Mouse (Mus musculus): ENCODE data around the gene Atp5j.

- TF ChIP-seq CTCF (IDR thresholded peaks at IDR 0.05; ENCODE audit: extremely low read depth, insufficient read depth, insufficient read length, insufficient replicate concordance) (no peak), POLR2A (IDR thresholded peaks at IDR 0.05; ENCODE audit: low read depth, low read length) (no peak)
These were observed 57.0 kb downstream of the Atp5j start for GRCm38 (mm10) chr16:84778431-84778830.

Measured in spleen, adult 2 months (tissue).